Mouse (Mus musculus): ENCODE results near the gene Yme1l1. TPM values are rescaled to one million over a fixed set of nuclear protein-coding genes. Genes with fewer than 3 reads are reported as not detected.

The Yme1l1 gene
- polyA plus RNA-seq (2012; rRNA removed; ENCODE audit: low replicate concordance) = 7.7 and 8.2 TPM in 2 replicates

GRCm38 (mm10) chr2:23155777-23156607 is at the start of gene Yme1l1, which contains the start of gene Mastl:
Yme1l1 (plus strand) TSS chr2:23156369.
Mastl (minus strand) TSS chr2:23156024.

GRCm38 (mm10) chr2:23207070-23207526 is 50.9 kb downstream of the Yme1l1 start, which contains the start of gene 4931423N10Rik:
4931423N10Rik (plus strand) TSS chr2:23207476.

Other genes starting within 250 kb of the Yme1l1 start
- 83.1 and 115 TPM in 2 replicates for gene Abi1, start 116.1 kb upstream of the Yme1l1 start, polyA plus RNA-seq (2012; rRNA removed; ENCODE audit: low replicate concordance)
- gene Acbd5, start 88.2 kb upstream of the Yme1l1 start, polyA plus RNA-seq (2012; rRNA removed; ENCODE audit: low replicate concordance) = 10.0 and 13.8 TPM in 2 replicates
- gene Mastl, start 345 bp upstream of the Yme1l1 start, polyA plus RNA-seq (2012; rRNA removed; ENCODE audit: low replicate concordance) = 0.26 and 1.6 TPM in 2 replicates
- gene 4931423N10Rik, start 51.1 kb downstream of the Yme1l1 start, polyA plus RNA-seq (2012; rRNA removed; ENCODE audit: low replicate concordance) = not detected in 2 replicates
- gene Nxph2, start 164.9 kb downstream of the Yme1l1 start, polyA plus RNA-seq (2012; rRNA removed; ENCODE audit: low replicate concordance) = not detected in 2 replicates